Comparison of ENCODE assay signal across 19 mouse cellular contexts in genomic region chr12:57536909-57537670, GRCm38 (mm10). TPM values are rescaled to one million over a fixed set of nuclear protein-coding genes. Genes with fewer than 3 reads are reported as not detected.
DNase-seq lines count a peak whose midpoint lies in the region; ATAC-seq and TF ChIP-seq lines count a peak whose summit lies in the region.
"Had no signal": no experiment of that assay in that cellular context is flagged by ENCODE, and none has a peak within 500 bp of the region (broad histone marks: within the 10 kb centered on the region; RNA-seq: fewer than 3 reads in every experiment).

No protein-coding gene starts in this region.

- peaks cover 86% of the 10 kb centered on the region for H3K27me3 ChIP-seq in forebrain, embryonic 14.5 days (replicated peaks; ENCODE audit: control insufficient read depth, insufficient read depth, low read length)
- peaks cover 79% of the 10 kb centered on the region for H3K27me3 ChIP-seq in forebrain, embryonic 11.5 days (ENCODE audit: control insufficient read depth, insufficient read depth, low read length)
- H3K27me3 ChIP-seq in lung, postnatal 0 days (replicated peaks; ENCODE audit: insufficient read depth, low read length) = peaks cover 21% of the 10 kb centered on the region; the same call in 1 of the 2 replicates
- H3K27me3 ChIP-seq in small intestine, adult 2 months (ENCODE audit: control insufficient read depth, insufficient read depth, low read length) = peaks cover 19% of the 10 kb centered on the region

- H3K27ac ChIP-seq in forebrain, embryonic 14.5 days (ENCODE audit: low read depth, low read length) = no peak overlapping the region
- H3K27ac ChIP-seq in forebrain, embryonic 11.5 days (ENCODE audit: low read depth, low read length) = no peak overlapping the region
- peak overlapping the region; percentile 81 for H3K27ac ChIP-seq in lung, postnatal 0 days (ENCODE audit: low read length)
- no peak overlapping the region for H3K27ac ChIP-seq in small intestine, adult 2 months (ENCODE audit: insufficient read depth, low read depth, low read length)
- no peak overlapping the region for H3K27ac ChIP-seq in left cerebral cortex, adult 2 months
- H3K27ac ChIP-seq: limb, embryonic 12.5 days; neural tube, embryonic 13.5 days had no signal

- no peak overlapping the region for H3K4me3 ChIP-seq in forebrain, embryonic 14.5 days (ENCODE audit: low read depth, low read length)
- H3K4me3 ChIP-seq in forebrain, embryonic 11.5 days (ENCODE audit: low read depth, low read length) = no peak overlapping the region
- H3K4me3 ChIP-seq in lung, postnatal 0 days (ENCODE audit: low read depth, low read length) = no peak overlapping the region
- peak overlapping the region; percentile 42 for H3K4me3 ChIP-seq in small intestine, adult 2 months (ENCODE audit: low read depth, low read length)
- no peak overlapping the region for H3K4me3 ChIP-seq in left cerebral cortex, adult 2 months
- H3K4me3 ChIP-seq: heart, embryonic 12.5 days; limb, embryonic 12.5 days; neural tube, embryonic 13.5 days had no signal

- no peak for TF ChIP-seq CTCF in lung, postnatal 0 days (IDR thresholded peaks at IDR 0.05)
- TF ChIP-seq CTCF in small intestine, adult 2 months (IDR thresholded peaks at IDR 0.05; ENCODE audit: extremely low read depth, insufficient read length, insufficient replicate concordance, low read depth, low read length) = no peak
- no peak for TF ChIP-seq CTCF in left cerebral cortex, adult 2 months (IDR thresholded peaks at IDR 0.05)

- TF ChIP-seq EP300 in lung, postnatal 0 days (IDR thresholded peaks at IDR 0.05) = no peak

- DNase-seq in forebrain, embryonic 14.5 days (ENCODE audit: low spot score) = peak; percentile 7
- DNase-seq in forebrain, embryonic 11.5 days (ENCODE audit: low spot score) = no peak
- peak; percentile 47 for DNase-seq in lung, postnatal 0 days (ENCODE audit: low spot score)
- no peak for DNase-seq in lung, postnatal 25 days (ENCODE audit: low spot score)
- peak; percentile 60 for DNase-seq in large intestine, adult 2 months (ENCODE audit: low read depth, low spot score)
- DNase-seq in layer of hippocampus, adult 11-12 months (ENCODE audit: low spot score) = no peak
- no peak for DNase-seq in left cerebral cortex, adult 2 months (ENCODE audit: extremely low spot score in 1 of 2, low spot score in 2 of 2)
- DNase-seq: adrenal gland, postnatal 25 days; gastrocnemius, postnatal 10 days; kidney, adult 11 months; kidney, postnatal 36 days; right cerebral cortex, adult 18-20 months; thymus, adult 2 months had no signal

- intact Hi-C loops in left cerebral cortex, adult 2 months (cut with DNase I) = loop anchor here (5.0 kb wide), 2 partner anchors 1000 to 1025 kb away; partner anchors contain the start of gene Nkx2-1

- no peak for TF ChIP-seq POLR2A in small intestine, adult 2 months (IDR thresholded peaks at IDR 0.05; ENCODE audit: low read depth, low read length)

- H3K4me2 ChIP-seq in forebrain, embryonic 14.5 days (ENCODE audit: low read length) = no peak overlapping the region
- no peak overlapping the region for H3K4me2 ChIP-seq in forebrain, embryonic 11.5 days (ENCODE audit: low read depth, low read length, severe bottlenecking)
- peak overlapping the region; percentile 53 for H3K4me2 ChIP-seq in lung, postnatal 0 days (replicated peaks; ENCODE audit: low read depth, low read length)
- H3K4me2 ChIP-seq: heart, embryonic 12.5 days; limb, embryonic 12.5 days; neural tube, embryonic 13.5 days had no signal

- peaks cover 5% of the 10 kb centered on the region; the same call in 1 of the 2 replicates for H3K4me1 ChIP-seq in forebrain, embryonic 14.5 days (ENCODE audit: control insufficient read depth, insufficient read depth, low read length)
- peaks cover 13% of the 10 kb centered on the region; the same call in 1 of the 2 replicates for H3K4me1 ChIP-seq in forebrain, embryonic 11.5 days (replicated peaks; ENCODE audit: control insufficient read depth, insufficient read depth, low read length)
- H3K4me1 ChIP-seq in lung, postnatal 0 days (ENCODE audit: insufficient read depth, low read depth, low read length) = no peaks in the 10 kb centered on the region
- H3K4me1 ChIP-seq in small intestine, adult 2 months (ENCODE audit: control insufficient read depth, insufficient read depth, insufficient read length, low read length) = peaks cover 4% of the 10 kb centered on the region

- ATAC-seq in forebrain, embryonic 14.5 days = no peak
- ATAC-seq in forebrain, embryonic 11.5 days (replicated peaks; ENCODE audit: low FRiP score) = no peak
- ATAC-seq in lung, postnatal 0 days = no peak

- H3K9me3 ChIP-seq in forebrain, embryonic 14.5 days (replicated peaks; ENCODE audit: control insufficient read depth, low read length) = no peaks in the 10 kb centered on the region
- H3K9me3 ChIP-seq in forebrain, embryonic 11.5 days (ENCODE audit: control insufficient read depth, low read length) = no peaks in the 10 kb centered on the region
- no peaks in the 10 kb centered on the region for H3K9me3 ChIP-seq in lung, postnatal 0 days (ENCODE audit: low read length)
- H3K9me3 ChIP-seq: heart, embryonic 12.5 days; limb, embryonic 12.5 days; neural tube, embryonic 13.5 days had no signal

- H3K9ac ChIP-seq in forebrain, embryonic 14.5 days (ENCODE audit: low read length) = no peak overlapping the region
- no peak overlapping the region for H3K9ac ChIP-seq in forebrain, embryonic 11.5 days (ENCODE audit: low read length)
- no peak overlapping the region; the same call in 1 of the 2 replicates for H3K9ac ChIP-seq in lung, postnatal 0 days (replicated peaks; ENCODE audit: low read depth)
- H3K9ac ChIP-seq: heart, embryonic 12.5 days; limb, embryonic 12.5 days; neural tube, embryonic 13.5 days had no signal

- no peaks in the 10 kb centered on the region for H3K36me3 ChIP-seq in forebrain, embryonic 14.5 days (ENCODE audit: control insufficient read depth, insufficient read depth, low read length)
- no peaks in the 10 kb centered on the region for H3K36me3 ChIP-seq in forebrain, embryonic 11.5 days (ENCODE audit: control insufficient read depth, insufficient read depth, low read length)
- H3K36me3 ChIP-seq in lung, postnatal 0 days (ENCODE audit: insufficient read depth, low read length) = no peaks in the 10 kb centered on the region
- no peaks in the 10 kb centered on the region for H3K36me3 ChIP-seq in small intestine, adult 2 months (ENCODE audit: control insufficient read depth, insufficient read depth, low read length)
- H3K36me3 ChIP-seq: heart, embryonic 12.5 days; limb, embryonic 12.5 days; neural tube, embryonic 13.5 days had no signal

- WGBS in forebrain, embryonic 14.5 days = 2% methylated on average over 11 of the region's 11 CpGs
- 2% methylated on average over 11 of the region's 11 CpGs for WGBS in forebrain, embryonic 11.5 days
- WGBS in lung, postnatal 0 days = 3% methylated on average over 11 of the region's 11 CpGs
- 7% methylated on average over 11 of the region's 11 CpGs for WGBS in large intestine, adult 2 months
- 10% methylated on average over 11 of the region's 11 CpGs for WGBS in small intestine, adult 2 months

RNA-seq across cellular contexts. Expression of gene Foxa1, which starts 9.6 kb away (rescaled TPM):
- 0.63 and 0.75 TPM in 2 replicates for polyA plus RNA-seq in forebrain, embryonic 14.5 days (2014; fragmentation: Nextera tagmentation; extraction: Ambion mirVana)
- 1.7 and 1.9 TPM in 2 replicates for polyA plus RNA-seq in forebrain, embryonic 11.5 days (2014; fragmentation: Nextera tagmentation; extraction: Ambion mirVana)
- 7.9 and 8.2 TPM in 2 replicates for polyA plus RNA-seq in lung, postnatal 0 days (2015; fragmentation: Nextera tagmentation; extraction: Ambion mirVana)
- polyA plus RNA-seq in large intestine, adult 2 months (2012; rRNA removed) = 10.7 and 11.2 TPM in 2 replicates
- 17.0 and 17.7 TPM in 2 replicates for polyA plus RNA-seq in small intestine, adult 2 months (2012; rRNA removed)
- not detected for total RNA-seq in left cerebral cortex, adult 2 months (2021)
- total RNA-seq: adrenal gland, postnatal 25 days; gastrocnemius, postnatal 10 days; hematopoietic stem cell, adult 5-6 weeks had no signal
- polyA plus RNA-seq: limb, embryonic 12.5 days; spleen, adult 2 months had no signal

RNA-seq across cellular contexts. Expression of gene Ttc6, which starts 26.8 kb away (rescaled TPM):
- 0.24 and 0.61 TPM in 2 replicates for polyA plus RNA-seq in forebrain, embryonic 14.5 days (2014; fragmentation: Nextera tagmentation; extraction: Ambion mirVana)
- 0.44 and 0.57 TPM in 2 replicates for polyA plus RNA-seq in forebrain, embryonic 11.5 days (2014; fragmentation: Nextera tagmentation; extraction: Ambion mirVana)
- 2.1 and 2.5 TPM in 2 replicates for polyA plus RNA-seq in lung, postnatal 0 days (2015; fragmentation: Nextera tagmentation; extraction: Ambion mirVana)
- 0.33 and 0.71 TPM in 2 replicates for polyA plus RNA-seq in large intestine, adult 2 months (2012; rRNA removed)
- polyA plus RNA-seq in small intestine, adult 2 months (2012; rRNA removed) = 0.72 and 1.3 TPM in 2 replicates
- total RNA-seq in left cerebral cortex, adult 2 months (2021) = under 1 TPM in 1 of 2 experiments, not detected in 1; 0.05 TPM
- total RNA-seq: adrenal gland, postnatal 25 days; gastrocnemius, postnatal 10 days; hematopoietic stem cell, adult 5-6 weeks had no signal

Comparison
In these comparisons a context has a peak if more than half of its experiments do, and no peak if none do; other contexts are left out.
1. DNase-seq: peak in forebrain, embryonic 14.5 days (single experiment), lung, postnatal 0 days (single experiment) and large intestine, adult 2 months (single experiment); none in forebrain, embryonic 11.5 days (single experiment), lung, postnatal 25 days (single experiment), layer of hippocampus, adult 11-12 months (single experiment) and left cerebral cortex, adult 2 months (0 of 2).